Mouse (Mus musculus): ENCODE measurements at regions not wholly inside any gene's neighbourhood (a gene's known extent, or its start where the extent isn't known, plus 50 kb on each side); places are given as distances from the start of the nearest gene placed in this dataset.

DNA sequence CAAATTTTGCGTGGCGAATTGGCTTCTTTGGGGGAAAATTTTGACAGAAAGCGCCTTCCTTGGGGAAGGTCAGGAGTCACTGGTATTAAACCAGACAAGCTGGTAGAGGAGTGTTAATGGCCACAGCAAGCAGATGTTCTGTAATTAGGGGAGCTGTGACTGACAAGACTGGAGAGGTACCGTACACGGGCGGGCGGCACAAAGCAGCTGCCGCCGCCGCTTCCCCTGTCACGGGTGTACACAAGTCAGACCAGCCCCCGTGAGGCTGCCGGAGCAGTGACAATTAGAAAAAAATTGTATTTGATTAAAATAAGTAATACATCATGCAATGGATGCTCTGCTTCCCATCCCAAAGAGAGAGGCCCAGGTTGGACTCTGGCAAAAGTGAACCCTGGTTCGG lies 369.8 kb downstream of the Vrk1 start:
- no peak for ATAC-seq (ENCODE audit: poor library complexity, severe bottlenecking)

GRCm38 (mm10) chr12:106381821-106382220 lies 371.8 kb downstream of the Vrk1 start:
- ATAC-seq (ENCODE audit: poor library complexity, severe bottlenecking) = no peak

DNA sequence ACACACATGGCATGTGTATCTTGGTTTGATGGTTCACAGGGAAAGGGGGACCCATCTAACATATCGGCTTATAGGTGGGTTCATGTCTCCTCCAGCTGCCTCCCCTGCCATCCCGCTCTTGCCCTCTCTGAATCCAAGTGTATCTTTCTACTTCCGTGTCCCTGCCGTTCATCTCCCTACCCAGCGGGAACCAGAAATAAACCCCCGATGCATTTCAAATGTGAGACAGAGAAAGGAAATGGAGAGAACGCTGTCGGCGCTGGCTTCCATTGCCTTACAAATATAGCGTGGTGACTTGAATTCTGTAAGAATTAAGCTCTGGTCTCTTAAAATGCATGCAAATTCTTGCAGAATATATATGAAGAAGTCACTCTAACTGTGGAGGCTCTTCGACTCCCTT lies 379.2 kb downstream of the Vrk1 start:
- no peak for ATAC-seq (ENCODE audit: poor library complexity, severe bottlenecking)

DNA sequence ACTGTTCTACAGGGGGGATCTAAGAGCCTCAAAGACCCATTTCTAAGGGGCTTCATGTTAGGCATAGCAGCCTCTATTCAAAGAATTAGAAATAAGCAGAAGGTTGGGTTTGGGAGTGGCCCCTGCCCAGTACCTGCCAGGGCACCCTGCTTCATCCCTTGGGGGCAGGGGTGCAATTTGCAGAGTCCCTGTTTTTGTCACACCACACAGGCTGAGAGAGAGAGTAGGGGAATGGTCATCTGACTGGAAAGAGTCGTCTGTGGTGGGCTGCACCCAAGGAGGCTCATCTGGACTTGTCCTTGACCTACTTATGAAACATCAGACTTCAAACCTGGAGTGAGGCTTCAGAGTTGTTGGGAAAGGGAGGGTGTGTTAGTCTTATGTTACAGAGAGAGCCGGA lies 382.3 kb downstream of the Vrk1 start:
- no peak for ATAC-seq (ENCODE audit: poor library complexity, severe bottlenecking)

GRCm38 (mm10) chr12:106399085-106399484 lies 389.1 kb downstream of the Vrk1 start:
- no peak for ATAC-seq (ENCODE audit: poor library complexity, severe bottlenecking)

DNA sequence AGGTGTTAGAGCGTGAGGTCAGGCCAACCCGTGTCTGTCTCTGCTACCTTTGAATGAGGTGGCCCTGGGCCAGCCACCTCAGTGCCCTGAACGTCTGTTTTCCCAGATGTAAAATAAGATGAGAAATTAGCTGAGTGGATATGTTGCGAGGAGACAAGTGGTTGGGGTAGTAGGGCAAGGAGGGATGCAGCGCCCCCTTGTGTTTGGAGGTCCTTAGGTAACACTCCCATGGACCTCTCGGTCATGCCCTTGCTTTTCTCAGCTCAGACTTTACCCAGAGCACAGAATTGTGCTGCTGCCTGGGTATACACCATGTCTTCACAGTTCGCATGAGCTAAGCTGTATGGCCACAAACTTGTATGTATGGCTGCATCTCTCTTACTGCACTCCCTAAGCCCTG lies 401.0 kb downstream of the Vrk1 start:
- no peak for ATAC-seq (ENCODE audit: poor library complexity, severe bottlenecking)

- no peak for ATAC-seq (ENCODE audit: poor library complexity, severe bottlenecking)
Measured at GRCm38 (mm10) chr12:106426631-106427030, 416.6 kb downstream of the Vrk1 start.

DNA sequence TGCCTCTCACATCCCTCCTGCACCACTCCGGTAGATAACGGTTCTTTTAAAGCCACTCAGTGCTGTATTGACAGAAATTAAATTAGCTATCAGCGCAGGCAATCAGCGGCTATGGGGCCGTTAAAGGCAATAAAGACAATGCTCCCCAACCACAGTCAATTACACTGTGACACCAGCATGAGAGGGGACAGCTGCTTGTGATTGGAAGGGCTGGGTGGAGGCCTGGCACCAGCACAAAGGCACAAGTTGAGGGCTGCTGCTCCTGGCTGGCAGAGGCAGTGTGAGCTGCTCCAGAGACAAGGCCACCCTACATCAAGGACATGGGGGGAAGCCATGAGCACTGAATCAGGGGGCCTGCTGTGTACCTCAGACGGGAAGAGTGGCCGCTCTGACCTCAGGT lies 420.0 kb downstream of the Vrk1 start:
- ATAC-seq (ENCODE audit: poor library complexity, severe bottlenecking) = no peak

- ATAC-seq (ENCODE audit: poor library complexity, severe bottlenecking) = no peak
Measured at GRCm38 (mm10) chr12:106445151-106445550, 435.1 kb downstream of the Vrk1 start.

- no peak for ATAC-seq (ENCODE audit: poor library complexity, severe bottlenecking)
Measured at GRCm38 (mm10) chr12:106445976-106446375, 435.9 kb downstream of the Vrk1 start.

GRCm38 (mm10) chr12:106446876-106447532 lies 437.0 kb downstream of the Vrk1 start:
- no peak for ATAC-seq (ENCODE audit: poor library complexity, severe bottlenecking)

GRCm38 (mm10) chr12:106448551-106448950 lies 438.5 kb downstream of the Vrk1 start:
- no peak for ATAC-seq (ENCODE audit: poor library complexity, severe bottlenecking)

DNA sequence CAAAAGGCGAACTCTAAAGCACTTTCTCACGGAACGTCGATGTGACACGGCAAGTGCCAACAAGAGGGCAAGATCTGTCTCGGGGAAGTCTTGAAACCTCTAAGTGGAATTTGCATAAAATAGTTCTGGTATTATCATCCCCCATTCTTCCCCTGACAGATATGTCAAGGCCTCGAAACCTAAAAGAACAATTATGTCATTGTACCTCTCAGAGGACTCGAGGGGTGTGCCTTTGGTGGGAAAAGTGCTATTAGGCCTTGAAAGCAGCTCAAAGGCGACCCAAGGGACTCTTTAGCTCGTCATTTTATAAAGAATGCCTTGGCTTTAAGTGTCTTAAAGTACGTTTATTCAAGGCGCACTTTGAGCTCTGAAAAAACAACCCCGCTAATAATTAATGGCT lies 443.5 kb downstream of the Vrk1 start:
- ATAC-seq (ENCODE audit: poor library complexity, severe bottlenecking) = no peak

DNA sequence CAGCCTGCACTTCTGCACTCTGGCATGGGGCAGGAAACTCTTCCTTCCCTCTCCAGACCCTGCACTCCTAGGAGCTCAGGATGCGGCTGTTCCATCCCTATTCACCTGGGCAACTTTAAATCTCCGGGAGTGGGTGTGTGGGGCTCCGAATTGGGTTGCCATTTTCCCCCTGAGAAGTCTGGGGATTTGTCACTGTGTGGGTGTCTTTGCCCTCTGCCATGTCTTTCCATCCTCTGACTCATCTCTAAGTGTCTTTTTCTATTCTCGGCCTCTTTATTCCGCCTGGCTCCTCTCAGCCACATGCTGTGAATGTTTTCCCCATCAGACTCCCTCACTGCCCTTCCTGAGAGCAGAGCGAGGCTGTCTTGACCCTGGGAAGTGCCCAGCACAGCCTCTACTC lies 448.2 kb downstream of the Vrk1 start:
- ATAC-seq (ENCODE audit: poor library complexity, severe bottlenecking) = no peak

DNA sequence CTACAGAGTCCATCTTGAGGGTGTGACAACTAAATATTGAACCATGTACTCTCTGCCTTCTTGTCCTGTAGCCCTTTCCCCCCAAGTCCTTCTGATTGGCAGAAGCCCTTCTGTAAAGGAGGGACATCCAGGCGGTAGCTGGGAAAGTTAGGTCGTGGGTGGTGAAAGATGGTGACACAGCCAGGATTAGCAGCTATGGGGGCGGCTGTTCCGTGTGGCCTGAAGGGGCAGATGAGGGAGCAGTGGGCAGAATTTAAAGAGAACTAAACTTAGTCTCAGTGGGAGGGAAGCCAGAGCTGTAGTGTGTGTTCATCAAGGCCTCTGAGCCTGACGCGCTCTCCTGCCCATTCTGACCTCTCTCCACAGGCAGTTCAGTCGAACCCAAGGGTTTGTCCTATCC lies 450.6 kb downstream of the Vrk1 start:
- ATAC-seq (ENCODE audit: poor library complexity, severe bottlenecking) = no peak

DNA sequence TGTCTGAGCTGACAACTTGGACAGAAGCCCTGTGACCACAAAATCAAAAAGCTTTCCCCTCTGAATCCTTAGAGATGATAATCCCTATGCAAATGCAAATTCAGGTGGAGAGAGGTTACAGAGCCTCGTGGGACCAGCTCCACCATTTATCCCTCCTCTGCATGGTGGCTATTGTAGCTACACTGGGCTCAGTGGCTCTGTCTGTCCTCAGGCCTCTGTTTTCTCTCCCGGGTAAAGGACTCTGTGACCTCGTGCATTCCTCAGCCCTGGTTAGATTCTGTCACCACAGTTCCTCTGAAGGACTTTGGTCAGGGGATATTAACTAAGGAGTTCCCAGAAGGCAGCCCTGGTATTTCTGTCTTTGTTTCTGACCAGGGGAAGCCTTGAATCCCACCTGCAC lies 452.3 kb downstream of the Vrk1 start:
- ATAC-seq (ENCODE audit: poor library complexity, severe bottlenecking) = no peak

- no peak for ATAC-seq (ENCODE audit: poor library complexity, severe bottlenecking)
Measured at GRCm38 (mm10) chr12:106464701-106465100, 454.7 kb downstream of the Vrk1 start.

DNA sequence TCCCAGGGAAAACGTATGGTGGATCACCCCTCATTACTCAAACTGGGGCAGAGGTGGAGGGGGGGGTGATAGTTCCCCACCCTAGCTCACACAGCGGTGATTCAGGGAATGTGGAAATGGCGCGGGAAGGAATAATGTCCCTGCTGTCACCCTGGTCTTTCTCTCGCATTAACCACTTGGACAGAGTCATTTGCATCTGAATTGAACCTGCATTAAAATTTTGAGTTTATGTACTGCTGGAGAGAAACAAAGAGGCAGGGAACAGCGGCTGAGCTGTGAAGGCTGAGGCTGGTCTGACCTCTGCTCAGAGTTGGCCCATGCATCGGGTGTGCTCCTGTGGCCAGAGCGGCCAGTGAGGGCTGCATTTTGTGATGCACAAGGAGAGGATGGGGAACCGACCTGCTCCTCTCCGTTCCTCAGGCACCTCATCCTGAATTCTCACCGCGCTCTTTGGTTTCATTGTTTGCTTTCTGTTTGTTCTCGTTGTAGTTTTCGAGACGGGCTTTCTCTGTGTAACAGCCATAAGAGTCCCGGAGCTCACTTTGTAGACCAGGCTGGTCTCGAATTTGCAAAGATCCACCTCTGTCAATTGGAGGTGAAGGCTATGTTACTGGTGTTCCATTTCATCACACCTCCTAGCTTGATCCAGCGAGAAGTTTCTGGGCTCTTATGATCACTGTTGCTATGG lies 458.3 kb downstream of the Vrk1 start:
- ATAC-seq (ENCODE audit: poor library complexity, severe bottlenecking) = no peak

- no peak for ATAC-seq (ENCODE audit: poor library complexity, severe bottlenecking)
Measured at GRCm38 (mm10) chr12:106474501-106475165, 464.6 kb downstream of the Vrk1 start.

- ATAC-seq (ENCODE audit: poor library complexity, severe bottlenecking) = no peak
Measured at GRCm38 (mm10) chr12:106475486-106476050, 465.5 kb downstream of the Vrk1 start.

- ATAC-seq (ENCODE audit: poor library complexity, severe bottlenecking) = no peak
Measured at GRCm38 (mm10) chr12:106477040-106477665, 467.1 kb downstream of the Vrk1 start.

Data from megakaryocyte, adult 5-6 weeks (primary cell).